Mouse (Mus musculus): ENCODE data around the gene Tet1. TPM values are rescaled to one million over a fixed set of nuclear protein-coding genes. Genes with fewer than 3 reads are reported as not detected.

Tet1 gene
- total RNA-seq, 2 experiments from 2014 or later: 6.2 to 8.7 TPM

DNA sequence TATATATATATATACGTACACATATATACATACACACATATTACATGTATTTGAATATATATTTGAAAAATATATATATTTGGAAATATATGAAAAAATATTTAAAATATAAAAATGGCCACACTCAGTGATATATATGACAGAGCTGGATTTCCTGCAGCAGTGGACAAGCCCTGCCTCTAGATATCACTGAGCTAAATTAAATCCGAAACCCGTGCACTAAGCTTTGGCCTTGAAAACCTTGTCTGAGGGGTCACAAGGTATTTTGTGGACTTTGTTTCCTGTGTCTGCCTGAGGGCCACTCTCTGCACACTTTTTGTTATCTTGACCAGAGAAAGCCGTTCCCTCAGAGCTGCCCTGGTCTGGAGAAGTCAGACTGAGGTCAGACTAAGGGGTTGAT, 54.2 kb downstream of the Tet1 start:
- intact Hi-C loops (cut with DNase I): no loop called here
- no peak for DNase-seq

DNA sequence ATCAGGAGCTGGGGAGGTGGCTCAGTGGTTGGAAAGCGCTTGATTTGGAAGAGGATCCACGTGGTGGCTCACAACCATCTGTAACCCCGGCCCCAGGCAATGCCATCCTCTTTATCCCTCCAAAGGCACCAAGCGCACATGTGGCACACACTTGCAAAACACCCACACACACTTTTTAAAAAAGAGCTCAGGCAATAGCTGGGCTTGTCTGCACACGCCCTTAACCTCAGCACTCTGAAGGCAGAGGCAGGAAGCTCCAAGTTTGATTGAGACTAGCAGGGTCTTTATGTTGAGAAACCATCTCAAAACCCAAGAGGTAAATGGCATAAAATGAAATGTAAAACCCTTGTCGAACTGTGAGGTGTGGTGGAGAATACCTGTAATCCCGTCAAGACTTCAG, 57.2 kb downstream of the Tet1 start:
- intact Hi-C loops (cut with DNase I): no loop called here
- DNase-seq: no peak

DNA sequence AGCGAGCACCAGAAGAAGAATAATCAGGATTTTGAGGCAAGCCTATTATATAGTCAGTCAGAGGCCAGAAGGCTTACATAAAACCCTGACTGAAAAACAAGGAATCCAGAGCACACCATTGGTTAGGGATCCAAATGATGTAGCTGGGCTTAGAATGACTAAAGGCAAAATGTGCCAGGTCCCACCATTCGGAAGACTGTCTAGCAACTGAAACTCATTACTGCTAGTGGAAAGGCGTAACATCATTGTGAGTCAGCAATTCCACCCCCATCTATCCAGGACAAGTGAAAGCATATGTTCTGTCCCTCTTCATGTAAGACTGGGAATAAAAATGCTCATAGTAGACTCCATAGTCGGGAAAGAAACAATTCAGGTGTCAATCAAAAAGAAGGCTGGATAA, 57.8 kb downstream of the Tet1 start:
- no peak for DNase-seq
- intact Hi-C loops (cut with DNase I): no loop called here

DNA sequence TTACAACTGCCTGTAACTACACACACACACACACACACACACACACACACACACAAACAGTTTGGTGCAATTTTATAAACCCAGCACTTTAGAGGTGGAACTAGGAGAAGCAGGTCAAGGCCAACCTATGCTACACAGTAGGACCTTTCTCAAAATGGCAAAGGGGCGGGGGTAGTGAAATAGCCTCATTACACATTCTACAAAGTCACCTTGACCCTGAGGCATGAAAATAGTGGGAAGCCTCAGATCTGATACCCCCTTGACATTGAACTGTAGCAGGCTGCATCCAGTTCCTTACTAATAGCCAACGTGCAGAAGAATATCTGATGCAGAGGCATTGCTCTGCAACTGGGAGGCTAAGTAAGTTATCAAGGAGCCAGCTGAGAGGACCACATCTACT, 60.0 kb downstream of the Tet1 start:
- intact Hi-C loops (cut with DNase I): loop anchor here (5.0 kb wide), 1 partner anchor 219 kb away; no protein-coding TSS in a partner anchor
- no peak for DNase-seq

DNA sequence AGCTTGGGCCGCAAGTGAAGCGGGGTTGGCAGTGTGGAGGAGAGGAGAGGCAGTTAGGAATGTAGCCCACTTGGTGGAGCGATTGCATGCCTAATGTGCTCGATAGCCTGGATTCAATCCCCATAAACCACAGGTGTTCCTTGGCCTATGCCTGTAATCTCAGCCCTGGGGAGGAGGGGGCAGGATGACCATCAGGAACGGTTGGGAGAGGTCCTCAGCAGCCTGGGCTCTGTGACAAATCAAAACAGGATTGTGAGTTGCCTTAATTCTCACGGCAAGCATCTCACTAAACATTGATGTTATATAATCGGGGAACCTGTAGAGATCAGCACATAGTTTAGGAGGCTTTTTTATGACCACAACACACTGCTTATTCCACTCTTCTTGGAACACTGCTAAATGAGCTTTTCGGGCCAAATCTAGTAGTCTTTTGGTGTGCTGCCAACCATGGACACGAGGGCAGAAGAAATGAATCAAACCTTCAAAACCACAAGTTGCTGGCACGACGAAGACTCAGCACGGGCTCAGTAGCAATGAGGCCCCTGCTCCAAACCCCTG, 61.6 kb downstream of the Tet1 start:
- DNase-seq: no peak
- intact Hi-C loops (cut with DNase I): loop anchor here (5.0 kb wide), 1 partner anchor 220 kb away; no protein-coding TSS in a partner anchor

DNA sequence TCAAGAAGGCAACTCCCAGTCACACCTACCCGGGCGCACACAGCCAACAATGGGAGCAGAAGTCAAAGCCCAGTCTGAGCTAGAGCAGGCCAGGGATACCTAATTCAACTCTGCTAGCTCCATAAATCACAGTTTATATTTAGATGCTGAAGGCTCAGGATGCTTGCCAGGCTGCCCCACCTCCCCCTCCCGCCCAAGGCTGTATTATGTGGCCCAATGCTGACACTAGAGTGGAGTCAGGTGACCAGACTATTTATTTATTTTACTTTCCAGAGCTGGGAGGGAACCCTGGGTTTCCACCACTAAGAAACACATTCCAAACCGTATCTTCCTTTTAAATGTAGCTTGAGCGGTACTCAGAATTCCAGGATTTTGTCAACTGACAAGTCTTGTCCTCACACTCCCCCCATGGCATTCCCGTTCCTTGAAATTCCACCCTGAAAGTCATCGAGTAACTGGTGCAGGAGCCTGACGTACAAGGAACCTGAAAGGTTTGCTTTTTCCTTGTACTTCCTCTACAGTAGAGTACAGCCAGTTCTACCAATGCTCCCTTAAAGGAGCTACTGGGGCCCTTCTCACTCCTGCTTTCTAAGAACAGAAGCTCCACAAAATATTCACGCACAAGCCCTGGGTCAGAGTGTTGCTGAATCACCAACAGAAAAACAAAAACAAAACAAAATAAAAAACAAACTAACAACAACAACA, 64.9 kb downstream of the Tet1 start:
- peak; percentile 19 to 32 for DNase-seq
- intact Hi-C loops (cut with DNase I): loop anchor here (5.0 kb wide), 1 partner anchor 178 kb away; the partner anchor contains the start of genes Hnrnph3 and Pbld2

DNA sequence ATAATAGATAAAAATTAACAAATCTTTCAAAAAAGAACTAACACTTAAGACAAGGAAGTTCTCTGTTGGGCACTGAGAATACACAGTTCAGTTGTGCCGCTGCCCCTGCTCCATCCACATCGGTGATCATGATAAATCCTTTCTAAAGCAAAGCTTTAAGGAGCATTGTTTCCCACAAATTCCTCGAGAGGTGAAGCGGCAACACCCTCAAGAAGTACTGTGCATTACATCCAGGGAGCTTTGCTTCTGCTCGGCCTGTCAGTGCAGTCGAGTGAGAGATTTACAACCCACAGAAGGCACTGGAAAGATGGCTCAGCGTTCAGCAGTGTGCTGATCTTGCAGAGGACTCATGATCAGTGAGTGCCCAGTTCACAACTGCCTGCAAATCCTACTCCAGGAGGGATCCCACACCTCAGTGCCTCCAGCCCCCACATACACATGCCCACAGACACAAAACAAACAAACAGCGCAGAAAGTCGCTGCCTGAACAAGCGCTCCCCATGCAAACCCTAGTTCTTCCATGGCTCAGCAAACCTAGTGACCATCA, 66.8 kb downstream of the Tet1 start:
- intact Hi-C loops (cut with DNase I): loop anchor here (5.0 kb wide), 1 partner anchor 180 kb away; the partner anchor contains the start of genes Hnrnph3 and Pbld2
- DNase-seq: no peak

DNA sequence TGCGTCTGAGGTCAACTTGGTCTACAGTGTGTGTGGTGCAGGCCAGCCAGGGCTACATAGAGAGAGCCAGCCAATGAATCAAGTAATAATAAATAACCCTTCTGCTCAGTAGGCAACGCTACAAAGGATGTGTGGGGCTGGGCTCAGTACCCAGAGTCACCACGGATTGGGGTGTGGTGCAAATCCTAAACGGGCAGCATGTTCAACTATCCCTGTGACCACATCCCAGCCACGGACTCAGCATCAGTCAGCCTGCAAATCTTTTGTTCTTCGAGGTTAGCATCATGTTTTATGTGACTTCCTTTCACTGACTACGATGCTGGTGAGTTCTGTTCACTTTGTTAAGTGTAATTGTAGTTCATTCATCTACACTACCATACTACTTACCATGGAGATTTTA, 68.1 kb downstream of the Tet1 start:
- intact Hi-C loops (cut with DNase I): loop anchor here (5.0 kb wide), 1 partner anchor 182 kb away; the partner anchor contains the start of genes Hnrnph3 and Pbld2
- no peak for DNase-seq

DNA sequence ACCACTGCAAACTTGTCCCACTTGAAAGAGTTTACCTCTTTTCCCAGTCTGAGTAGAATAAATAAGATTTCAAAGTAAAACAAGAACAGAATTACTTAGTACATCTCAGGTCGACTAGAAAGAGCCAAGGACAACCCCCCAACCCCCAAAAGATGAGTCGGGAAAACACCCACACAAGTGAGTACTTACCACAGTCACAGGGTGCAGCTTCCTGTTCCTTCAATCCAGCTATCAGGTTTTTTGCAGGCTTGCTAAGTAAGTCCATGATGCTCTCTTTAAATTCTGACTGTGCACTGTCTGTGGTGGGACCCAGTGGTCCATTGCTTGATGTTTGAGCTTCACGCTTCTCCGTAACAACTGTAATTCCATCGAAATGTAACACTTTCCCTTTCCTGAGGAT, 70.8 kb downstream of the Tet1 start:
- intact Hi-C loops (cut with DNase I): no loop called here
- no peak for DNase-seq

DNA sequence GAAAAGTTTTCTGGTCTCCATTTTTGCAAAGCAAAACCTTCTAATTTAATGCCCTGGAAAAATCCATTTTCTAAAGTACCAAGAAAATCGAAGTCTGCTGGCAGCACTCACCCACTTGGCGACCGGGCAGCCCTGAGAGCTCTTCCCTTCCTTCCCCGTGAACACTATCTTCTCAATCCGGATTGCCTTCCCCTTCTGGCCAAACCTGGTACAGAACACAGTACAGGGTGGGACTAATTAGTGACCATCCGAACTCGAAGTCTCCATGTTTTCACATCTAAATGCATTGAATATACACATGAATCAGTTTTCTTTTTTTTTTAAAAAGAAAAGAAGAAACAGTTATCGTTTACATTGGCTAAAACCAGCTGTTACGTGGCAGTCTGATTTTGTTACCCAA, 76.0 kb downstream of the Tet1 start:
- intact Hi-C loops (cut with DNase I): no loop called here
- no peak for DNase-seq

DNA sequence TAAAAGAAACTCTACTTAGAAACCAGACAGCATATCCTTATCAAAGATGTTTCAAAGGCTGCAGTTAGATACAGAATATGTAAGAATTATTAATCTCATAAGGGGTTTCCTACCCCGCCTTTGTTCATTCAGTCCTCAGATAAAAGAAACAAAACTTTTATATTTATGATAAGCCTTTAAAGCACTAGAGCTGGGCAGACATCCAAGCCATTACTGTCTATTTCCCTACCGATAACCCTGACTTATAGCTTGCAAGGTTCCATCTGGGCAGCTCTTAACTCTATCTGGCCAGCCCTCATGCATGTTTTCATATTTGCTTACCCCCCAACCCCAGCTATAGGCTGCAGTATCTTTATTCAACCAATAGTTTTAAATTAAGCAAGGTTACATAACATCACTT, 77.2 kb downstream of the Tet1 start:
- DNase-seq: no peak
- intact Hi-C loops (cut with DNase I): no loop called here

DNA sequence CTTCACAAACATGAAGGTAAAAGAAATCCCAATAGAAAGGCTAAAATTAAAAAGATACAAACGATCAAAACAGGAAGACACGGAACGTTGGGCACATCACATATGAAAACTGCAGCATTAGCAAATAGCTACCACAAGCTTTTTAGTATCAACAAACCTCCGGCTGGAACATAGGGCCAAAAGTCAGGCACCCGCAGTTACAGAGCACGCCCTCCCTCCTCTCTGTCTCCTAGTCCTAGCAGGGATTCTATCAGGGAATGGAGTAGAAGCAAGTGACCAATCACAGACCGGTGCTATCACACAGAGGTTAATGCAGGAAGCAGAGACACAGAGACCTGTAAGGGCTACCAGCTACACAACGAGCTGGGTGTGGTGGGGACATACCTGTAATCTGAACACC, 84.3 kb downstream of the Tet1 start:
- DNase-seq: no peak
- intact Hi-C loops (cut with DNase I): no loop called here

DNA sequence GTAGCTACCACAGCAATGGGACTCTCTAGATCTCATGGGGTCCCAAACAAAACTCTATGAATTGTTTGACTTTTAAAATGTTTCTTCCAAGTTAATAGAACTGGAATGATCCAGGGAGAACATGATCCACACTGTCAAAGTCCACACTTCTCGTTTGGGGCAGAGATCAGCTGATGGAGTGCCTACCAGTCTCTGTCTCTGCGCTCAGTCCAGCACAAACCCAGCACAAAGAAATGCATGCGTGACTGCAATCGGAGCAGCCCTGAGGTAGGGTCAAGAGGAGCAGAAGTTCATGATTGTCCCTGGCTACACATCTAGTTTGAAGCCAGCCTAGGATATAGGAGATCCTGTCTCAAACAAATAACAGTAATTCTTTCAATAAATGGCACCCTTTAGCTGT, 85.4 kb downstream of the Tet1 start:
- intact Hi-C loops (cut with DNase I): no loop called here
- no peak for DNase-seq

DNA sequence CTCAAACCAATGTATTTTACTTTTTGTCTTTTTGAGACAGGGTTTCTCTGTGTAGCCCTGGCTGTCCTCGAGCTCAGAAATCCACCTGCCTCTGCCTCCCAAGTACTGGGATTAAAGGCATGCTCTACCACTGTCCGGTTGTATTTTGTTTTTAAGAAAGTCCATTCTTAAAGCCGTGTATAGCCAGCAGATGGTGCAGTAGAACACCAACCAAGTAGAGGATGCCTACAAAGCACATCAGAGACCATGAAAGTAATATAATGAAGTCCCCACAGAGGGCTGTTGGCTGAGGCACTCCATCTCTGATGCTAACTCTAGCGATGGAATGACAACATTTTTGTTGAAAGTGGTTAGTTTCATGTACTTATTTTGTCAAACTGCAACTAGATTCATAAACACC, 98.8 kb downstream of the Tet1 start:
- no peak for DNase-seq
- intact Hi-C loops (cut with DNase I): loop anchor here (5.0 kb wide), 1 partner anchor 257 kb away; no protein-coding TSS in a partner anchor

DNA sequence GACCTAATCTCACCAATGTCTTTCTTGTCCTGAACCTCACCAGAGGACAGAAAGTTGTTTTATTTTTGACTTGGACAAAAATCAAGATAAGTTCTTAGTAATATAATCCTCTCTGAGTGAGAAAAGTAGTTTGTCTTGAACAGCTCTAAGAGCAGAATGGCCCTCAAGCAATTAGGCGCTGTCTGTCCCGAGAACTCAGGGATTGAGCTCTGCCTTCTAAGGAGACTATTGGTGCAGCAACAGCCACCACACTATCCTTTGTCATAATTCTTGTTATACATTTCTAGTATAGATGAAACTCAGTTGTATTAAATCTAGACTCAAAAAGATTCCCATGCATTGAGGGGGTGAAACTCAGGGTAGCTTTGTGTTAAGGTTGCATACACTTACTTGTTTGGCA, 100.0 kb downstream of the Tet1 start:
- intact Hi-C loops (cut with DNase I): no loop called here
- no peak for DNase-seq

DNA sequence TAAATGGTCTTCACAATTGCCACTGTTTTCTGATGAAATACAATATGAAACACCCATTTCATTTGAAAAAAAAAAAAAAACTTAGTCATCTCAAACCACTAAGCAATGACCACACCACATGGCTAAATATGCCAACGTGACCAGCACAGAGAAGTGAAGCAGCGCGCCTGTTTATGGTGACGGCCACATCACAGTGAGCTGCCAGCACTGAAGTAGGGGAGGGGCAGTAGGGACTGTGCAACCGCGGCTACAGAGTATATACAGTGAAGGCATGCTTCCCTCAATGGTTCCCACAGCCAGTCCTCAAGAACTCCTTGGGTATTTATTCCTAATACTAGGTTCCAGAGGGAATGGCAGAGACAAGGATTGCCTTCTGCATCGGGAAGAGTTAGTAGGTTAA, 100.5 kb downstream of the Tet1 start:
- no peak for DNase-seq
- intact Hi-C loops (cut with DNase I): no loop called here

DNA sequence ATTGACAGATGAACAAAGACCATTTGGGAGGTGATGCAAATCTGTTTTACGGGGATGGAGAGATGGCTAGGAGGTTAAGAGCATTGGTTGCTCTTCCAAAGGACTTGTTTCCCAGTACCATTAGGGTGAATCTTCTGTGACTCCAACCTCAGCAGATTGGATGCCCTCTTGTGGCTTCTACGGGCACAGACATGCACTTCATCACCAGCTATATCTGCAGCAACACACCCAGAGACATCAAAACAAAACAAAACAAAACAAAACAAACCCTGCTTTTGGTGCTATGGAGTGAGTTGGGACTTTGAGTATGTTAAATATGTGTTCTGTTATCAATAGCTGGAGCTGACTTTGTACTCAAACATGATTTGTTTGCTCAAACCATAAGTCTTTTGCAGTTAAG, 104.7 kb downstream of the Tet1 start:
- intact Hi-C loops (cut with DNase I): no loop called here
- DNase-seq: no peak

DNA sequence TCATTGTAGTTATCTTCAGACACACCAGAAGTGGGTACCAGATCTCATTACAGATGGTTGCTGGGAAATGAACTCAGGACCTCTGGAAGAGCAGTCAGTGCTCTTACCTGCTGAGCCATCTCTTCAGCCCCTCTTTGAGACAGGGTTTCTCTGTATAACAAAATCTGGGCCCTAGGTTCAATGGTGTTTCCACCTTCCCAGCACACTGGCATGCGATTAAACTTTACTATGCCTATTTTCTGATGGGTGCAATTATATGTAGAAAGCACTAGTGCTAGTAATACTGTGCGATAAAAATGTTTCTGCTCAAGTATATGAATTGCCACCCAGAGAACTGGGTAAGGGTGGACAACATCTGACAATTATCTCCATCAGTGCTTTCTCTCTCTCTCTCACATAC, 105.5 kb downstream of the Tet1 start:
- DNase-seq: no peak
- intact Hi-C loops (cut with DNase I): no loop called here

DNA sequence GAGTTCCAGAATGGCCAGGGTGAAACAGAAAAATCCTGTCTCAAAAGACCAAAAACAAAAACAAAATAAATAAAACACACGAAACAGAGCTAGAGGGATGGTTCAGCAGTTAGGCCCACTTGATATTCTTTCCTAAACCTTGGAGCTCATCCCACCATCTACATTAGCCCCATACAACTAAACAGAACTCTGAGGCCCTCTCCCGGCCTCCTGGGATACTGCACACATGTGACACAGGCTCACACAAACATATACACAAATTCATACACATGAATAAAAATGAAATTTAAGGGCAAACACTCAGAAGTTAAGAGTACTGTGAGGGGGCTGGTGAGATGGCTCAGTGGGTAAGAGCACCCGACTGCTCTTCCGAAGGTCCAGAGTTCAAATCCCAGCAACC, 114.6 kb downstream of the Tet1 start:
- intact Hi-C loops (cut with DNase I): loop anchor here (5.0 to 10.0 kb wide), 3 partner anchors 128 to 289 kb away; partner anchors contain the start of genes Hnrnph3, Pbld2 and Slc25a16
- DNase-seq: no peak

DNA sequence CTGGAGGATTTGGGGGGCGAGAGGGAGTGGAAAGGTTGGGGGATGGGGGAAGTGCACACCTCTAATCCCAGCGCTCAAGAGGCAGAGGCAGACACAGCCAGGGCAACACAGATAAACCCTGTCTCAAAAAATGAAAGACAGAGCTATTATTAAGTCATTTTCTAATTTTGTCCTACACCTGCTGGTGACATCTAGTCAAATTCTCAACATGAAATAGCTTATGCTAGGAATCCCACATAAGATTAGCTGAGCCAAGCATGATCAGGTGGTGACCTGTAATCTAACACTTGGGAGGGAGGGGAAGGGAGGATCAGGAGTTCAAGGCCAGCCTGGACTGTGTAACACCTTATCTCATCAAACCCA, 115.7 kb downstream of the Tet1 start:
- no peak for DNase-seq
- intact Hi-C loops (cut with DNase I): loop anchor here (5.0 to 10.0 kb wide), 3 partner anchors 129 to 288 kb away; partner anchors contain the start of genes Hnrnph3, Pbld2 and Slc25a16

DNA sequence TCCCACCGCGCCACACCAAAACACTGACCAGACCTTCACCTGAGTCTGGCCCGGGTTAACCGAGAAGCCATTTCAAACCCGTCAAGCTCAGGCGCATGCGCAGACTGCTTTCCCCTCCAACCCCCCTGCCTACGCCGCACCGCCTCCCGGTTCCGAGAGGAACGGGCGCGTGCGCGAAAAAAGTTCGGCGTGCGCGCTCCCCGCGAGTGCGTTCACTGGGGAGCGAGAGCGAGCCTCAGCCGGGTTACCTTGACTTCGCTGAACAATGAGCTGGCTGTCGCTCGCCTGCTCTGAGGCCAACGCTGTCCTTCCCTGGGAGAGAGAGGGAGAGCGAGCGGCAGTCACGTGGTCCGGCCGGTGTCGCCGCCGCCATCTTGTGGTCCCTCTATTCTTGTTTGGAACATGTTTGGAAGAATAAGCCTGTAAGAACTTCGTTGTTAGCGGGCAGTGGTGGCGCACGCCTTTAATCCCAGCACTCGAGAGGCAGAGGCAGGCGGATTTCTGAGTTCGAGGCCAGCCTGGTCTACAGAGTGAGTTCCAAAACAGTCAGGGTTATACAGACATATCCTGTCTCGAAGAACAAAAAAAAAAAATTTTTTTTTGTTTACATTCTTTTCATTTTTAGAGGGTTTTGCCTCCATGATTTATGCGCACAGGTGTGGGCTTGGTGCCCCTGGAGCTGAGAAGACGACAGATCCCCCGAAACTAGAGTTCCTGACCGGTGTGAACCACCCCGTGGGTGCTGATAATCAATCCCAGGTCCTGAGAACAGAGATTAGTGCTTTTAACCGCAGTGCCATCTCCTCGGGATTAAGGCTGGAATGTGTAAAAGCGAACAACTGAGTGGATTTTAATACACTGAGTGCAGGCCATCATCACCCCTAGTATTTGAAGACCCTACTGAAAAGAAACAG, 116.4 kb downstream of the Tet1 start, which contains the start of gene Ccar1:
Gene Ccar1, minus strand, starts transcription at position 110 of the 914 bp plus-strand sequence.
- intact Hi-C loops (cut with DNase I): loop anchor here (5.0 to 10.0 kb wide), 3 partner anchors 130 to 288 kb away; partner anchors contain the start of genes Hnrnph3, Pbld2 and Slc25a16
- DNase-seq: peak; percentile 99
